Mouse (Mus musculus) bone marrow macrophage, adult 2 months (primary cell): Measurements from ENCODE around the gene Atp8a1.

Experiments used
- CTCF ChIP-seq: IDR thresholded peaks from 2 replicates; pipeline ENCODE4 v1.5.1; 2012; ENCODE audit warnings: low read depth, mild to moderate bottlenecking, low read length, moderate library complexity
- POLR2A ChIP-seq: IDR thresholded peaks from 2 replicates; pipeline ENCODE4 v1.6.1; 2012; ENCODE audit warnings: mild to moderate bottlenecking, low read depth, low read length, borderline replicate concordance

DNA sequence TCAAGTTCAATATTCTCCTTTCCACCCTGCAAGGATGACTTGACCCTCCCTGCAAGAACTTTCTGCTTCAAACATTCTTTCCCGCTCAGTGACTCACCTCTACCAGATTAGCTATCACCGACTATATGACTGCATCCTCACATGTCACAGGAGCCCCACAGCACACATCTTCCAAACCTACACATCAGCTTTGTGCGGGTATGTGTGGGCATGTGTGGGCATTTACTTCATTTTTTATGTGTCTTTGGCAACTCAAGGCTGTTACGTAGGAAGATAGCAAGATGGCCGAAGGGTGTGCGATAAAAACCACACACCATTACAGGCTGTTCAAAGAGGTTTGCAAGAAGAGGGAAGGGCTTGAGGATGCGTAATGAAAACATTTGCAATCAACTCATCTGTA is 145.6 kb downstream of the Atp8a1 start:
- TF ChIP-seq POLR2A (no peak), CTCF (no peak)
